Mouse (Mus musculus): ENCODE data around the gene Prok1.

Prok1 gene

DNA sequence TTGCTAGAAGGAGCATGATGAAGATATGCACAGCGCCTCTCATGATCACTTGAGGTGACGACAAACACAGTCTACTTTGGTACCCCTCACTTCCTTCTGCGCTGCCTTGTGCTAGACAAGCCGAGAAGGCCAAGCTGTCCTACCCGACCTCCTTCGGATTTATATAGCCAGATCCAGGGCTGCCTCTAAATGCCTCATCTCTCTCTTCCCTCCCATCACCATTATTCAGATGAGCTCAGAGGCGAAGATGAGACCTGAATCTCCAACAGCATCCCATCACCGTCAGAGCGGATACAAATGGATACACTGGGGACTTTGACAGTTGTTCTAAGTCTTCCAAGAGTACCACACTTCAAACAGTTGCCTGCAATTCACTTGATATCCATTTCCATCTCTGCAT, at the start of gene Prok1:
Prok1 (minus strand) TSS at position 101 of the 400 bp plus-strand sequence.
- no peak for DNase-seq

GRCm38 (mm10) chr3:107287346-107287745, 47.8 kb upstream of the Prok1 start:
- DNase-seq, result no peak

GRCm38 (mm10) chr3:107286123-107286522, 46.6 kb upstream of the Prok1 start:
- DNase-seq, result no peak

DNA sequence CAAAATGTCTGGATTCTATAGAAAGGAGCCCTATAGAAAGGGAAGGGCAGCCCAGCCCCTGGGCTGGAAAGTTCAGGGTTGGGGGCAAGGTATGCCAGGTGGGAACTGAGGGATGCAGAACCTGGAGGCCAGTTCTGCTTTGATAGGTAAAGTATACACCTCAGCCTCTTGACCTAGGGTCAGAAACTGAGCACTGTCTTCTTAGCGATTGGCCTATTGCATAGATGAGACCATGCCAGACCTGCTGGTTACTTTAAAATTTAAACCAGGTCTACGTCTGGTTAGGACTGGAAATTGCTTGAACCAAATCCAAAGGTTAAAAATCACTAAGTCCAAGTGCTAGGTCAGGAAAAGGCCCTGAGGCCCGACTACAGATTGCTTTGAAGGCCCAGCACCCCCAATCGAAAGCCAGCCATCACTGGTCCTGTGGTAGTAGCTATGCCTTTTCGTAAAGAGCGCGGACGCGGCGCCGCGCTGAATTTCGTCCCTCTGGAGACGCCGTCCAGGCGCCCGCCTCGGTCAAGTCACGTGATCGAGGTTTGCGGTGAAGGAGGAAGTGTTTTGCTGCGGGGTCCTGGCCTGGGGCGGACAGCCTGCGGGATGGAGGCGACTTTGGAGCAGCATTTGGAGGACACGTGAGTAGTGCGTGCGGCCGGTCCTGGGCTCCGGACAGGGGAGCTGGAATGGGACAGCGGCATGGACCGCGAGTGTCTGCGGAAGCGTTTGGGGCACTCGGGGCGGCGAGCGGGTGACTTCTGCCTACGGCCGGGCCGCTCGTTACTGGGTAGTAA, 39.2 kb upstream of the Prok1 start, which contains the start of gene Lamtor5:
Lamtor5 (plus strand) TSS at position 380 of the 791 bp plus-strand sequence.
- DNase-seq, result peak; percentile 95

DNA sequence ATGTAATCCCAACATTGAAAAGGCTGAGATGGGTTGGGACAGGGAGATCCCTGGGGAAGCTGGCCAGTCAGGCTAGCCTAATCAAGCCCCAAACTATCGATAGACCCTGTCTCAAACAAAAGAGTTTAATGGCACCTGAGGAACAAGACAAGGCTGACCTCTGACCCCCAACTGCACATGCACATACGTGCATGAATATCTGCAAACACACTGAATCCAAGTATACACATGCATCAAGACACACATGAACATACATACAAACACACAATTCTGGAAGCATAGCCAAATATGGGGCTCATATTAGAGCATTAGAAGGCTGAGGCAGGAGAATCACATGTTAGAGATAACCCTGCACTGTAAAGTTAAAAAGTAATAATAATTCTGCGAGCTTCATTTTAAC, 37.1 kb upstream of the Prok1 start:
- DNase-seq, result no peak

GRCm38 (mm10) chr3:107275996-107276395, 36.5 kb upstream of the Prok1 start:
- no peak for DNase-seq

DNA sequence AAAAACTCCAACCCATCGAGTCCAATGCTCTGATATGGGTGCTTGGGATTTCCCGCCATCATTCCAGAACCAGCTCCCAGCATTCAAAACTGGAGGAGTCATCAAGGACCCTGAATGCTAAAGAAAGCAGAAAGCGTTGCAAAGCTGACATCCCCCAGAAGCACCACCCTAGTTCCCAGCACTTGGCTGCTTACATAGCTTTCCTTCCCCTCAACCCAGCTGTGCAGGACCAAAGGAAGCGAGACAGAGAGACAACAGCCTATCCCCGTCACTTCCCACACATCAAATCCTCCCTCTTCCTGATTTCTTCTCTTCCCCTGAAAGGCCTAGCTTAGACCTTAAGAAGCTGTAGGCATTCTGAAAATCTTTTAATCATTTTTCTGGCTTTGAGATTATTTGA, 35.8 kb upstream of the Prok1 start:
- no peak for DNase-seq

- DNase-seq, result peak; percentile 79 to 83
Measured at GRCm38 (mm10) chr3:107273820-107274219, 34.3 kb upstream of the Prok1 start.

DNA sequence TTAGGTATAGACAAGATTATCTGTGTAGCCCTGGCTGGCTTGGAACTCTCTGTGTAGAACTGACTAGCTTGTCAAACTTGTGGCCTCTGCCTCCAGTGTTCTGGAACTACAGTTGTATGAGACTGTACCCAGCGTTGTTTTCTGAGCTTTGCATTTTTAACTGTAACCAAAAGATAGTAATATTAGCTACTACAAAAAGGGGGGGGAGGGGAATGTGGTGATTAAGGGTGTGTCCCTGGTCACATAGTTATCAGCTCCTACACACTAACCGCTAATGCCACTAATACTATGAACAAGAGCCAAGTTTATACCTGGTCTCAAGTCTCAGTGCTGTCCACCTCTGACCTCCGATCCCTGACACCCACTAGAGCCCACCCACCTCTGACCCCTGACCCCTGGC, 32.9 kb upstream of the Prok1 start:
- no peak for DNase-seq

GRCm38 (mm10) chr3:107266814-107267345, 27.4 kb upstream of the Prok1 start:
- no peak for DNase-seq

GRCm38 (mm10) chr3:107261851-107262165, 22.3 kb upstream of the Prok1 start:
- DNase-seq, result no peak

GRCm38 (mm10) chr3:107260956-107261850, 21.7 kb upstream of the Prok1 start:
- no peak for DNase-seq

DNA sequence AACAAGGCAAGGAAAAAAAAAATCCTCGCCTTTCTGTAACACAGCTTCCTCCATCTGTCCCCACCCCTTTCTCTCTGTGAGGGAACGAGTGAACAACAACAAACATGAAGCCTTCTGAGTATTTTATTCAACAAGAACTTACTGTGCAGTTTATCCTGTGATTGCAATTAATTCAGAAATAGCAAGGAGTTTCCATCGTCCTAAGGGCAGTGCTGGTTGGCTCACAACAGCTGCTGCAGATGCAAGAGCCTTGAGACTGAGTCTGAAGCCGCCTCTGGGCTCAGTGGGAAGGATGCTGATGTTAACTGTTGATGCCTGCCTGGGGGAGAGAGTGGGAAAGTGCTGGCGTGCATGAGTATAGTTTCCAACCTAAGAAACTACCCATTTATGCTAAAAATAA, 18.4 kb upstream of the Prok1 start:
- DNase-seq, result no peak

DNA sequence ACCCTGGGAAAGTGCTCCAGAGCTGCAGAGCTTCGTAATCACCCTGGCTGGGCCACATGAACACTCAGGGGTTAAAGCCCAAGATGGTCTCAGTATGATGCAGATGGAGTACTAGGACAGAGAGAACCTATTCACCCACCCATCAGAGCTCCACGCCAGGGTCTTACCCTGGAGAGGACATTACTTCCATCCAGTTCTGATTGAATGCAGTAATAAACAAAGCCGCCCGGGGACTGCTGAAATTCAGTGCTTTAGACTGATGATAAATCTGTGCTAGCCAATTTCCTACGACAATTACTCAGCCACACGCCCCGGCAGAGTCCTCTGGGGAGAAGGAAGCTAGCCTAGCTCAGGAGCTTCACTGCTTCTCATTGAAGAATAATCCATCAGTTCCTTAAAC, 17.2 kb upstream of the Prok1 start:
- DNase-seq, result no peak

- no peak for DNase-seq
Measured at GRCm38 (mm10) chr3:107255992-107256391, 16.5 kb upstream of the Prok1 start.

GRCm38 (mm10) chr3:107253925-107254324, 14.4 kb upstream of the Prok1 start:
- no peak for DNase-seq

DNA sequence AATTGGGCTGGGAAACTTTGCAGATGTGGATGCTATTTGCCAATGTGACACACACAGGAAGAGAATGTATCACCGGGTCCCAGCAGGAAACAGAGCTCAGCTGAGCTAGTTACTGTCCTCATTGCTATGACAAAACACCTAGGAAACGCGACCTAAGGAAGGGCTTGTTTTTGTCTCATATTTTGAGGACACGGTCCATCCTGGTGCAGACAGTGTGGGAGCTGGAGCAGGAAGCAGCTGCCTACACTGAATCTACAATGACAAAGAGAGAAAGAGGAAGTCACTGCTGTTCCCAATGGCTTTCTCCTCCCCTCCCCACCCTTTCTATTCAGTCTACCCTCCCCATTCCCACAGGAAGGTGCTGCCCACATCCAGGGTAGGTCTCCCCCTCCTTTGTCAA, 12.5 kb upstream of the Prok1 start:
- no peak for DNase-seq

GRCm38 (mm10) chr3:107250320-107250719, 10.8 kb upstream of the Prok1 start:
- no peak for DNase-seq

- no peak for DNase-seq
Measured at GRCm38 (mm10) chr3:107249042-107249441, 9.5 kb upstream of the Prok1 start.

DNA sequence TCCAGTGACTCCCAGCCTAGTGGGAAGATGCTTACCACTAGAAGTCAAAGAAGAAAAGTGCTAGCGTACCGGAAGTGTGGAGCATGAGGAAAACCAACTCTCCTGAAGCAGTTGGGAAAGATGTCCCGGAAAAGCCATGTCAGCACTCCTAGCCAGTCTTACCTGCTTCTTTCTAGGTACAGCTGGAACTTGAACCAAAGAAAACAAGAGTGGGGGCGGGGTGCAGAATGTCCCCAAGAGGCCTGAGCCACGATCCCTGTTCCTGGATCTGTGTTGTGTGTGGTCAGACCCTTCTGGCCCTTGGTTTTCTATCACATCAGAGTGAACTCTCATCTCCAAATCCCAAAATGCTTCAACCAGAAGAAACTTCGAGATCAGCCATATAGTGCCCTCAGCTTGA, 7.4 kb upstream of the Prok1 start:
- DNase-seq, result no peak

DNA sequence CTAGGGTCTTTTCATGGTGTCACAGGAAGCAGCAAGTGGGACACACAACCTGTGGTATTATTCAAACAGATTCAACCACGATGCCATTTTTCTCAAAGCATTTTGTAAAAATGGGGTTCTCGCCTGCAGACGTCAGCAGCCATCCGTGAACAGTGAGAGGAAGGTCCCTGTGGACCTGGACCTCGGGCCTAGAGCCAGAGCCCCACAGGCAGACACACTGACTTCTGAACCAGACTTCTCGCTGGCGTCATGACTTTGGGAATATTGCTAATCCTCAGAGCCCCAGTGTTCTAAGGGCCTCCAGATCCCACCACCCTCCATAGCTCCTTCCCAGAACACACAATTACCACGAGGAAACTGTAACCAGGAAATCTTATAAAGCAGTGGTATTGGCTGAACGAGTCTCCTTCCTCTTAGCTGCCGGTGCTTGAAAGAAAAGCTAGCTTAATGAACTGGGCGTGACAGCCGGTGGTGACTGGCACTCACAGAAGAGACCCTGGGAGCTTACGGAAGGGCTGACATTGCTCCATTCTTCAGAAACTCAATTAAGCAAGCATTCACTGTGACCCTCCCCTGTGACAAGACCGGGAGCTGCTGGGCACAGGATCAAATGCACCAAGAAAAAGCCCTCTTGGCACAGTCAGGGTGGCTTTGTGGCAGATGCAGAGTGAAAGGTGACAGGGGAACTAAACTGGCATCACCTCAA, 2.0 kb upstream of the Prok1 start:
- peak in 1 of 2 experiments; percentile 23 for DNase-seq

GRCm38 (mm10) chr3:107238471-107238980, 981 bp downstream of the Prok1 start:
- DNase-seq, result no peak

GRCm38 (mm10) chr3:107238051-107238450, 1.5 kb downstream of the Prok1 start:
- DNase-seq, result no peak
